Comparison of ENCODE assay signal across 11 mouse cellular contexts in the genomic region with DNA sequence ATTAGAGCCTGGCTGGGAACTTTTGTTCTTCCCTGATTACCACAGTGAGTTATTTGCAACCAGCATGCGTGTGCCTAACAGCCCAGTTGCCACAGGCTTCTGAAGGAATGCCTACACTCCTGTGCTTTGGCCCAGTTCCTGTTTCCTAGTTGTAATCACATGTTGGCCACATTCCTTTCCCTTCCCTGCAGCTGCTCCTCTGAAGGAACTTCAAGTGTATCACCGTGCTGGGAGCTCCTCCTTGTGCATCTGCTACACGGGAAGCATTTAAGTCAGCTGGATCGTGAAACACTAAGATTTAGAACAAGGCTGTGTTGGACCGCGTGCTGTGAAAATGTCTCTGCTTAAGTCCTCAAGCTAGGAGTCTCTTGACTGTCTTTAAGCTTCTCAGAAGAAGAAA.
DNase-seq lines count a peak whose midpoint lies in the region; ATAC-seq and TF ChIP-seq lines count a peak whose summit lies in the region.
"Had no signal": no experiment of that assay in that cellular context is flagged by ENCODE, and none has a peak within 500 bp of the region (broad histone marks: within the 10 kb centered on the region; RNA-seq: fewer than 3 reads in every experiment).

No protein-coding gene starts in this region.

- no peak overlapping the region for H3K9ac ChIP-seq in hindbrain, embryonic 15.5 days
- H3K9ac ChIP-seq in hindbrain, embryonic 11.5 days (ENCODE audit: low read depth, low read length), result no peak overlapping the region
- H3K9ac ChIP-seq in forebrain, postnatal 0 days, result no peak overlapping the region
- H3K9ac ChIP-seq in heart, embryonic 11.5 days (ENCODE audit: low read depth, low read length), result no peak overlapping the region
- H3K9ac ChIP-seq: embryonic facial prominence, embryonic 13.5 days had no signal

- no peak overlapping the region for H3K27ac ChIP-seq in hindbrain, embryonic 15.5 days (replicated peaks)
- H3K27ac ChIP-seq in hindbrain, embryonic 11.5 days (ENCODE audit: low read depth, low read length), result no peak overlapping the region
- H3K27ac ChIP-seq in forebrain, postnatal 0 days (ENCODE audit: low read depth, low read length), result no peak overlapping the region
- H3K27ac ChIP-seq in left cerebral cortex, adult 2 months, result no peak overlapping the region
- no peak overlapping the region for H3K27ac ChIP-seq in heart, embryonic 11.5 days (ENCODE audit: low read depth, low read length)
- H3K27ac ChIP-seq: embryonic facial prominence, embryonic 13.5 days; stomach, postnatal 0 days had no signal

- WGBS in hindbrain, embryonic 15.5 days, result 62% methylated on average over 6 of the region's 6 CpGs
- 75% methylated on average over 6 of the region's 6 CpGs for WGBS in hindbrain, embryonic 11.5 days
- 45% methylated on average over 6 of the region's 6 CpGs for WGBS in forebrain, postnatal 0 days
- 68% methylated on average over 6 of the region's 6 CpGs for WGBS in heart, embryonic 11.5 days (ENCODE audit: insufficient replicate concordance)

- no peaks in the 10 kb centered on the region for H3K36me3 ChIP-seq in hindbrain, embryonic 15.5 days
- H3K36me3 ChIP-seq in hindbrain, embryonic 11.5 days (ENCODE audit: control insufficient read depth, insufficient read depth, low read length), result no peaks in the 10 kb centered on the region
- H3K36me3 ChIP-seq in forebrain, postnatal 0 days (ENCODE audit: insufficient read depth), result no peaks in the 10 kb centered on the region
- H3K36me3 ChIP-seq in heart, embryonic 11.5 days (ENCODE audit: control insufficient read depth, insufficient read depth, low read length), result no peaks in the 10 kb centered on the region
- H3K36me3 ChIP-seq: embryonic facial prominence, embryonic 13.5 days had no signal

- intact Hi-C loops in left cerebral cortex, adult 2 months (cut with DNase I), result no loop called here

- no peaks in the 10 kb centered on the region for H3K4me1 ChIP-seq in hindbrain, embryonic 15.5 days (replicated peaks)
- H3K4me1 ChIP-seq in hindbrain, embryonic 11.5 days (replicated peaks; ENCODE audit: control insufficient read depth, insufficient read depth, low read length), result no peaks in the 10 kb centered on the region
- no peaks in the 10 kb centered on the region for H3K4me1 ChIP-seq in forebrain, postnatal 0 days (ENCODE audit: insufficient read depth)
- no peaks in the 10 kb centered on the region for H3K4me1 ChIP-seq in heart, embryonic 11.5 days (ENCODE audit: control insufficient read depth, insufficient read depth, low read length)
- H3K4me1 ChIP-seq: embryonic facial prominence, embryonic 13.5 days had no signal

- peak; percentile 78 for ATAC-seq in hindbrain, embryonic 15.5 days (ENCODE audit: low FRiP score, low read depth)
- ATAC-seq in hindbrain, embryonic 11.5 days (ENCODE audit: low FRiP score), result no peak
- ATAC-seq in forebrain, postnatal 0 days, result peak; percentile 76
- no peak for ATAC-seq in heart, embryonic 11.5 days (replicated peaks; ENCODE audit: insufficient number of reproducible peaks, low FRiP score, low TSS enrichment)

- TF ChIP-seq CTCF in forebrain, postnatal 0 days (IDR thresholded peaks at IDR 0.05; ENCODE audit: low read depth), result no peak
- no peak for TF ChIP-seq CTCF in left cerebral cortex, adult 2 months (IDR thresholded peaks at IDR 0.05)

- no peak for DNase-seq in hindbrain, embryonic 11.5 days (ENCODE audit: low spot score)
- peak; percentile 55 for DNase-seq in forebrain, postnatal 0 days
- peak; percentile 10 to 25 for DNase-seq in left cerebral cortex, adult 2 months (ENCODE audit: extremely low spot score in 1 of 2, low spot score in 2 of 2)
- DNase-seq in right cerebral cortex, postnatal 10 days (ENCODE audit: low spot score in 2 of 2), result peak; percentile 59 to 67
- DNase-seq in natural killer cell, adult 2 months (ENCODE audit: low spot score in 2 of 2), result no peak
- DNase-seq in adrenal gland, adult 2 months, result no peak
- DNase-seq: kidney, adult 18-20 months had no signal

- no peak overlapping the region for H3K4me2 ChIP-seq in hindbrain, embryonic 15.5 days
- no peak overlapping the region for H3K4me2 ChIP-seq in hindbrain, embryonic 11.5 days (replicated peaks; ENCODE audit: low read depth, low read length)
- no peak overlapping the region for H3K4me2 ChIP-seq in forebrain, postnatal 0 days (ENCODE audit: low read depth)
- H3K4me2 ChIP-seq in heart, embryonic 11.5 days, result no peak overlapping the region
- H3K4me2 ChIP-seq: embryonic facial prominence, embryonic 13.5 days had no signal

- no peak overlapping the region for H3K4me3 ChIP-seq in hindbrain, embryonic 15.5 days
- H3K4me3 ChIP-seq in hindbrain, embryonic 11.5 days (ENCODE audit: low read depth, low read length), result no peak overlapping the region
- H3K4me3 ChIP-seq in forebrain, postnatal 0 days (ENCODE audit: low read depth, low read length), result no peak overlapping the region
- no peak overlapping the region for H3K4me3 ChIP-seq in left cerebral cortex, adult 2 months
- H3K4me3 ChIP-seq in heart, embryonic 11.5 days (ENCODE audit: low read depth, low read length), result no peak overlapping the region
- H3K4me3 ChIP-seq: embryonic facial prominence, embryonic 13.5 days had no signal

- H3K27me3 ChIP-seq in hindbrain, embryonic 15.5 days, result no peaks in the 10 kb centered on the region
- no peaks in the 10 kb centered on the region for H3K27me3 ChIP-seq in hindbrain, embryonic 11.5 days (ENCODE audit: control insufficient read depth, insufficient read depth, low read length)
- no peaks in the 10 kb centered on the region for H3K27me3 ChIP-seq in forebrain, postnatal 0 days (ENCODE audit: insufficient read depth, low read length)
- H3K27me3 ChIP-seq in heart, embryonic 11.5 days (ENCODE audit: control insufficient read depth, insufficient read depth, low read length), result no peaks in the 10 kb centered on the region
- H3K27me3 ChIP-seq: embryonic facial prominence, embryonic 13.5 days had no signal

- H3K9me3 ChIP-seq in hindbrain, embryonic 15.5 days, result no peaks in the 10 kb centered on the region
- no peaks in the 10 kb centered on the region for H3K9me3 ChIP-seq in hindbrain, embryonic 11.5 days (ENCODE audit: control insufficient read depth, low read length)
- H3K9me3 ChIP-seq in forebrain, postnatal 0 days (ENCODE audit: low read length), result no peaks in the 10 kb centered on the region
- H3K9me3 ChIP-seq in heart, embryonic 11.5 days (replicated peaks; ENCODE audit: control insufficient read depth, low read length), result no peaks in the 10 kb centered on the region
- H3K9me3 ChIP-seq: embryonic facial prominence, embryonic 13.5 days had no signal

Comparison
In these comparisons a context has a peak if more than half of its experiments do, and no peak if none do; other contexts are left out.
1. ATAC-seq: peak in hindbrain, embryonic 15.5 days (single experiment) and forebrain, postnatal 0 days (single experiment); none in hindbrain, embryonic 11.5 days (single experiment) and heart, embryonic 11.5 days (single experiment).
2. DNase-seq: peak in forebrain, postnatal 0 days (single experiment), left cerebral cortex, adult 2 months (2 of 2) and right cerebral cortex, postnatal 10 days (2 of 2); none in hindbrain, embryonic 11.5 days (single experiment), natural killer cell, adult 2 months (0 of 2) and adrenal gland, adult 2 months (single experiment).